Mouse (Mus musculus) MEL (cell line): ENCODE results near the gene Cfap100. TPM values are rescaled to one million over a fixed set of nuclear protein-coding genes. Genes with fewer than 3 reads are reported as not detected.

Experiments used
- DNase-seq: peaks from one replicate; pipeline ENCODE4 v3.0.0; 2011; ENCODE audit warnings: low read depth, low spot score
- H3K27ac ChIP-seq: 2 replicates; pipeline ENCODE4 v1.5.1; 2012; ENCODE audit warnings: low read depth, mild to moderate bottlenecking, control low read depth, low read length, moderate library complexity; ENCODE audit not compliant: control insufficient read depth
- H3K27me3 ChIP-seq, 2 experiments: fragments of 150-350 bp in 1 of 2; sonication (generic) in 1 of 2; 2 replicates each; pipeline ENCODE4 v1.6.1; 2012; ENCODE audit warnings: low read length in 2 of 2, mild to moderate bottlenecking in 2 of 2, improper control_type of control experiment in 1 of 2, moderate library complexity in 1 of 2; ENCODE audit not compliant: insufficient read depth in 2 of 2, control insufficient read depth in 1 of 2
- H3K36me3 ChIP-seq, 2 experiments: 2 replicates each; pipeline ENCODE4 v1.6.1; 2012 to 2014; ENCODE audit warnings: low read length in 2 of 2, improper control_type of control experiment in 1 of 2, inconsistent platforms in 1 of 2, mild to moderate bottlenecking in 1 of 2; ENCODE audit not compliant: insufficient read depth in 2 of 2, control insufficient read depth in 1 of 2
- H3K4me1 ChIP-seq, 2 experiments: fragments of 150-350 bp in 1 of 2; sonication (generic) in 1 of 2; 2 replicates each; pipeline ENCODE4 v1.6.1; 2012; ENCODE audit warnings: low read length in 2 of 2, improper control_type of control experiment in 1 of 2, mild to moderate bottlenecking in 1 of 2; ENCODE audit not compliant: insufficient read depth in 2 of 2, control insufficient read depth in 1 of 2
- H3K4me3 ChIP-seq, 2 experiments: fragments of 150-350 bp in 1 of 2; sonication (generic) in 1 of 2; 2 replicates each; pipeline ENCODE4 v1.5.1; 2012; ENCODE audit warnings: low read depth in 2 of 2, low read length in 2 of 2, mild to moderate bottlenecking in 2 of 2, moderate library complexity in 2 of 2, control low read depth in 1 of 2, improper control_type of control experiment in 1 of 2; ENCODE audit not compliant: control insufficient read depth in 1 of 2, insufficient read depth in 1 of 2
- H3K79me2 ChIP-seq: 2 replicates; pipeline ENCODE4 v1.6.1; 2012; ENCODE audit warnings: mild to moderate bottlenecking, low read length, moderate library complexity; ENCODE audit not compliant: control insufficient read depth, poor library complexity, insufficient read depth
- H3K9ac ChIP-seq: 2 replicates; pipeline ENCODE4 v1.6.1; 2012; ENCODE audit warnings: low read depth, mild to moderate bottlenecking, control low read depth, low read length, moderate library complexity; ENCODE audit not compliant: control insufficient read depth, poor library complexity, severe bottlenecking
- H3K9me3 ChIP-seq: fragments of 150-350 bp; sonication (generic); replicated peaks from 2 replicates; pipeline ENCODE4 v1.6.1; 2012; ENCODE audit warnings: mild to moderate bottlenecking, low read length, improper control_type of control experiment, moderate library complexity; ENCODE audit not compliant: insufficient read depth
- CHD2 ChIP-seq: IDR thresholded peaks from 2 replicates; pipeline ENCODE4 v1.6.1; 2011; ENCODE audit warnings: low read length, improper control_type of control experiment
- CTCF ChIP-seq, 3 experiments: IDR thresholded peaks in 2 of 3; conservative IDR thresholded peaks in 1 of 3; 2 replicates each; pipeline ENCODE4 v1.5.1; 2011 to 2012; ENCODE audit warnings: low read length in 3 of 3, low read depth in 2 of 3, mild to moderate bottlenecking in 2 of 3, improper control_type of control experiment in 1 of 3, inconsistent platforms in 1 of 3, mixed read lengths in 1 of 3, moderate library complexity in 1 of 3; ENCODE audit not compliant: control insufficient read depth in 1 of 3, insufficient read depth in 1 of 3, poor library complexity in 1 of 3, severe bottlenecking in 1 of 3
- E2F4 ChIP-seq: IDR thresholded peaks from 2 replicates; pipeline ENCODE4 v1.6.1; 2011; ENCODE audit warnings: low read depth, low read length, improper control_type of control experiment, borderline replicate concordance
- ETS1 ChIP-seq: IDR thresholded peaks from 2 replicates; pipeline ENCODE4 v1.6.1; 2012; ENCODE audit warnings: low read depth, mild to moderate bottlenecking, inconsistent platforms, low read length, improper control_type of control experiment, moderate library complexity
- GABPA ChIP-seq: IDR thresholded peaks from 2 replicates; pipeline ENCODE4 v1.6.1; 2012; ENCODE audit warnings: low read depth, mild to moderate bottlenecking, inconsistent platforms, low read length, improper control_type of control experiment, moderate library complexity
- GATA1 ChIP-seq: IDR thresholded peaks from 2 replicates; pipeline ENCODE4 v1.6.1; 2011; ENCODE audit warnings: low read depth, low read length, improper control_type of control experiment
- HCFC1 ChIP-seq: IDR thresholded peaks from 2 replicates; pipeline ENCODE4 v1.6.1; 2012; ENCODE audit warnings: low read depth, mild to moderate bottlenecking, inconsistent platforms, low read length, improper control_type of control experiment, moderate library complexity
- KAT2A ChIP-seq: conservative IDR thresholded peaks from 2 replicates; pipeline ENCODE4 v1.6.1; 2012; ENCODE audit warnings: low read depth, low read length, improper control_type of control experiment, inconsistent platforms
- MAFK ChIP-seq: IDR thresholded peaks from 2 replicates; pipeline ENCODE4 v1.6.1; 2011; ENCODE audit warnings: low read depth, mild to moderate bottlenecking, low read length, improper control_type of control experiment, borderline replicate concordance
- MAZ ChIP-seq: IDR thresholded peaks from 2 replicates; pipeline ENCODE4 v1.6.1; 2012; ENCODE audit warnings: low read depth, mild to moderate bottlenecking, inconsistent platforms, low read length, improper control_type of control experiment
- MEF2A ChIP-seq: IDR thresholded peaks from 2 replicates; pipeline ENCODE4 v1.6.1; 2014; ENCODE audit warnings: low read depth, mild to moderate bottlenecking, inconsistent platforms, low read length, improper control_type of control experiment; ENCODE audit not compliant: poor library complexity, insufficient replicate concordance, severe bottlenecking; ENCODE audit errors: extremely low read depth
- MXI1 ChIP-seq: IDR thresholded peaks from 2 replicates; pipeline ENCODE4 v1.6.1; 2011; ENCODE audit warnings: mild to moderate bottlenecking, low read depth, low read length, improper control_type of control experiment
- MYC ChIP-seq: IDR thresholded peaks from 2 replicates; pipeline ENCODE4 v1.6.1; 2011; ENCODE audit warnings: low read depth, mild to moderate bottlenecking, low read length, improper control_type of control experiment, moderate library complexity
- NELFE ChIP-seq: IDR thresholded peaks from 2 replicates; pipeline ENCODE4 v1.6.1; 2011; ENCODE audit warnings: low read depth, low read length, improper control_type of control experiment
- NRF1 ChIP-seq: IDR thresholded peaks from 2 replicates; pipeline ENCODE4 v1.6.1; 2014; ENCODE audit warnings: low read depth, mild to moderate bottlenecking, inconsistent platforms, low read length, improper control_type of control experiment, moderate library complexity; ENCODE audit not compliant: poor library complexity, insufficient read depth, severe bottlenecking
- POLR2A ChIP-seq, 2 experiments: IDR thresholded peaks; 2 replicates each; pipeline ENCODE4 v1.6.1; 2011 to 2012; ENCODE audit warnings: low read length in 2 of 2, mild to moderate bottlenecking in 2 of 2, control low read depth in 1 of 2, improper control_type of control experiment in 1 of 2, low read depth in 1 of 2, moderate library complexity in 1 of 2; ENCODE audit not compliant: control insufficient read depth in 1 of 2, insufficient read depth in 1 of 2, poor library complexity in 1 of 2
- POLR2AphosphoS2 ChIP-seq: IDR thresholded peaks from 2 replicates; pipeline ENCODE4 v1.6.1; 2011; ENCODE audit warnings: low read length, improper control_type of control experiment
- RAD21 ChIP-seq: IDR thresholded peaks from 2 replicates; pipeline ENCODE4 v1.6.1; 2011; ENCODE audit warnings: mild to moderate bottlenecking, low read depth, low read length, improper control_type of control experiment
- SMC3 ChIP-seq: IDR thresholded peaks from 2 replicates; pipeline ENCODE4 v1.6.1; 2011; ENCODE audit warnings: low read depth, low read length, improper control_type of control experiment
- TAL1 ChIP-seq: IDR thresholded peaks from 2 replicates; pipeline ENCODE4 v1.6.1; 2012; ENCODE audit warnings: mild to moderate bottlenecking, inconsistent platforms, low read length, moderate library complexity, mixed read lengths
- USF1 ChIP-seq: IDR thresholded peaks from 2 replicates; pipeline ENCODE4 v1.6.1; 2014; ENCODE audit warnings: low read depth, mild to moderate bottlenecking, inconsistent platforms, low read length, improper control_type of control experiment, moderate library complexity
- USF2 ChIP-seq, 2 experiments: IDR thresholded peaks; 2 replicates each; pipeline ENCODE4 v1.6.1; 2011 to 2012; ENCODE audit warnings: improper control_type of control experiment in 2 of 2, low read length in 2 of 2, borderline replicate concordance in 1 of 2, inconsistent platforms in 1 of 2, low read depth in 1 of 2, mild to moderate bottlenecking in 1 of 2; ENCODE audit not compliant: insufficient read depth in 1 of 2
- ZMIZ1 ChIP-seq: IDR thresholded peaks from 2 replicates; pipeline ENCODE4 v1.6.1; 2012; ENCODE audit warnings: low read depth, mild to moderate bottlenecking, inconsistent platforms, low read length, improper control_type of control experiment, moderate library complexity
- polyA plus RNA-seq, 2 experiments: library from polyadenylated mRNA; stranded (reverse) in 1 of 2; unstranded in 1 of 2; fragments of >175 nt in 1 of 2; fragments of >200 nt in 1 of 2; gene quantifications; 2 replicates each; pipeline versions ENCODE4 v1.2.1 to v1.2.4; 2012; ENCODE audit warnings: low replicate concordance in 2 of 2, low read depth in 1 of 2; ENCODE audit not compliant: insufficient read length in 2 of 2, insufficient read depth in 1 of 2, missing spikeins in 1 of 2
- total RNA-seq: library from RNA; depleted of rRNA; stranded (reverse); fragments of 300-350 nt; gene quantifications from 2 replicates; pipeline ENCODE4 v1.2.3, GENCODE M21; 2012; rRNA removed

Gene Cfap100
- total RNA-seq, result not detected in 2 replicates
- polyA plus RNA-seq, result under 1 TPM in 1 of 2 experiments, not detected in 1; 0.19 TPM

DNA sequence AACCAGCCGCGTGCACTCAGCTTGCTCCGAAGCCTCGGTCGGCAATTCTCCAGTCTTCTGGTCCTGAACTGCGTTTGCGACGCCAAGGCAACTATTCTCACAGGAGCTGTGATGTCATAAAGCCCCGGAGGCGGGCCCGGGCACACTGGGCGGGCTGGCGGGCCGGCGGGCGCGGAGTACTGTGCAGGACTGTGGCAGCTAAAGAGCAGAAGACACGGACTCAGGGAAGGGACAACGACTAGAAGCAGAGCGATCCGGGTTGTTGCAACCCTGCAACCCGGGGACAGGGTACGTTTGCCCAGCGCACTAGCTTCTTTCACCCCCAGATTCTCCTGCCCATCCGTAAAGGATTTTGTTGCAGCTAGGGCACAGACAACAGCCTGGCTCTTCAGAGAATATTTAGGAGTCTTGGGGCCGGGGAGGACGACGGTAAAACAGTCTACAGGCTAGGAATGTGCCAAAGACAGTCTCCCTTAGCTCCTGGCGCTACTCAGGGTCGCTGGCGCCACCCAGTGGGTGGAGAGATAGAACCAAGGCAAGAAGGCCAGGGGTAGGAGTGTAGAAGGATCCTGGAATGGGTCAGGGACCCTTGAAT, at the start of gene Cfap100:
Cfap100 (minus strand) TSS at position 418 of the 595 bp plus-strand sequence.
- Histone ChIP-seq H3K27me3 (no peaks in the 10 kb centered on the region), H3K4me3 (no peak within 1 kb of the TSS), H3K4me1 (0 out of 4 replicates have a peak, but pooled peaks cover 0 to 2% of the 10 kb centered on the region in 2 experiments), H3K79me2 (no peaks in the 10 kb centered on the region), H3K9ac (no peak within 1 kb of the TSS), H3K27ac (no peak within 1 kb of the TSS), H3K36me3 (no peaks in the 10 kb centered on the region), H3K9me3 (no peaks in the 10 kb centered on the region)
- DNase-seq, result no peak
- no peak for TF ChIP-seq E2F4
- no peak for TF ChIP-seq NELFE
- no peak for TF ChIP-seq CHD2
- no peak for TF ChIP-seq MAZ
- no peak for TF ChIP-seq TAL1
- no peak for TF ChIP-seq HCFC1
- peak; percentile 45 for TF ChIP-seq SMC3
- TF ChIP-seq GATA1, result no peak
- TF ChIP-seq MXI1, result no peak
- no peak for TF ChIP-seq ETS1
- TF ChIP-seq RAD21, result peak; percentile 29
- no peak for TF ChIP-seq ZMIZ1
- TF ChIP-seq KAT2A, result no peak
- TF ChIP-seq POLR2AphosphoS2, result no peak
- no peak for TF ChIP-seq MEF2A
- TF ChIP-seq NRF1, result no peak
- no peak for TF ChIP-seq GABPA
- no peak for TF ChIP-seq POLR2A (IDR thresholded peaks at IDR 0.05; ENCODE audit: control insufficient read depth in 1 of 2, insufficient read depth in 1 of 2, low read depth in 1 of 2, low read length in 2 of 2, poor library complexity in 1 of 2)
- no peak for TF ChIP-seq USF2 (IDR thresholded peaks at IDR 0.05; ENCODE audit: borderline replicate concordance in 1 of 2, insufficient read depth in 1 of 2, low read depth in 1 of 2, low read length in 2 of 2)
- TF ChIP-seq MYC, result no peak
- TF ChIP-seq MAFK, result no peak
- peak in 2 of 3 experiments; percentile 41 to 60; a peak in 5 of 6 replicates for TF ChIP-seq CTCF (IDR thresholded peaks at IDR 0.05 in 2 of 3, conservative IDR thresholded peaks at IDR 0.05 in 1 of 3; ENCODE audit: control insufficient read depth in 1 of 3, insufficient read depth in 1 of 3, low read depth in 2 of 3, low read length in 3 of 3, poor library complexity in 1 of 3, severe bottlenecking in 1 of 3)
- TF ChIP-seq USF1, result no peak
